Mouse (Mus musculus): Measurements from ENCODE around the gene Spats1.

Spats1 gene

DNA sequence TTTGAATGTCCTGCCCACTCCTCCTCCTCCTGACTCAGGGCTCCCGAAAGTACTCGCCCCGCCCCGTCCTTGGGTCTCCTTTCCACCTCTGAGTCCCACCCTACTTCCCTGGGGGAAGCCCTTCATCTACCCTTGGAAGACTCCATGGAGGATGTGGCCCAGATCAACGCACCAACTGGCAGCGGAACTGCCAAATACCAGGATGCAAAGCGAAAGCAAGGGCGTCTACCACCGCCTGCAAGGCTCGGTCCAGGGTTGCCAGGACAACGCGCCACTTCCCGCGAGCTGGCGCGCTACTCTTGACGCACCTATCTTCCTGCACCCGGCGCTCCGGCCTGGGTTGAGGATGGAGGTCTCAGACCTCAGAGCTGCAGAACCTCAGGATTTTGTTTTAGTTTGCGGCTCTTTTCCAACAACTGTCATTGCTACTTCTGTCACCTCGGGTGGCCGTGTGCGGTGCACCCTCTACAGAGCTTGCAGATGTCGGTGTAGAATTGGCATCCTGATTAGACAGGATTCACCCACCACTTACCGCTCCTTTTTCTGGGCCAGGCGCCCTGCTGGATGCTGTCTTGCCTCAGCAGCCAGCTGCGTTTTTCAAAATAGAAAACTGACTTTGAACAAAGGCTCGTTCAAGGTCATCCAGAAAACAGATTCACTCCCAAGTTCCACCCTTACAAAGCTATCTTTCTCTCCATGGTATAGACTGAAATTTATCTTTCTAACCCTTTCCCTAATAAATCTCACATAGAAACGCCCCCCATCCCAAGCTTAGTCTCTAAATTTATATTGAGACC lies at the start of gene Spats1:
Spats1 (minus strand) TSS at position 747 of the 797 bp plus-strand sequence.
- DNase-seq (ENCODE audit: low spot score in 2 of 2): peak in 1 of 2 experiments; percentile 39

GRCm38 (mm10) chr17:45524961-45525360 lies 49.7 kb upstream of the Spats1 start:
- no peak for DNase-seq (ENCODE audit: low spot score in 2 of 2)

GRCm38 (mm10) chr17:45523263-45523662 lies 48.0 kb upstream of the Spats1 start, which contains the start of gene Tcte1:
Gene Tcte1 (plus strand): TSS chr17:45523434.
- no peak for DNase-seq (ENCODE audit: low spot score in 2 of 2)

DNA sequence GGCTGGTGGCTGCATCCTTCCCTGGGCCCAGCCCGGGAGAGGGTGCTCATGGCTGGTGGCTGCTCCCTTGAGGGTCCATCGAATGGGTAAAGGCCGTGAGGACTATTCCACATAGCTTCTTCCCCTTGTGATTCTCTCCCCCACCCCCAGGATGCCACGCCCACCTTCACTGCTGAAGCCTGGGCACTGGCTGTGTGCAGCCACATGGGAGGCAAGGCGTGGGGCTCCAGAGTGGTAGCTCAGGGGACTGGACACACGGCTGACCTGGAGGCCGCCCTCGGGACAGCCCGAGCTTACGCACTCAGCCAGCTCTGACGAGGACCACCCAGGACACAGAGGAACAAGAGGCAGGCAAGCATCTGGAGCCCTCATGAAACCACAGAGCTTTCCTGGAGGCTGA lies 44.9 kb upstream of the Spats1 start:
- no peak for DNase-seq (ENCODE audit: low spot score in 2 of 2)

GRCm38 (mm10) chr17:45518766-45519475 lies 43.7 kb upstream of the Spats1 start:
- DNase-seq (ENCODE audit: low spot score in 2 of 2): no peak

- no peak for DNase-seq (ENCODE audit: low spot score in 2 of 2)
These were observed 42.5 kb upstream of the Spats1 start for GRCm38 (mm10) chr17:45517549-45518215.

DNA sequence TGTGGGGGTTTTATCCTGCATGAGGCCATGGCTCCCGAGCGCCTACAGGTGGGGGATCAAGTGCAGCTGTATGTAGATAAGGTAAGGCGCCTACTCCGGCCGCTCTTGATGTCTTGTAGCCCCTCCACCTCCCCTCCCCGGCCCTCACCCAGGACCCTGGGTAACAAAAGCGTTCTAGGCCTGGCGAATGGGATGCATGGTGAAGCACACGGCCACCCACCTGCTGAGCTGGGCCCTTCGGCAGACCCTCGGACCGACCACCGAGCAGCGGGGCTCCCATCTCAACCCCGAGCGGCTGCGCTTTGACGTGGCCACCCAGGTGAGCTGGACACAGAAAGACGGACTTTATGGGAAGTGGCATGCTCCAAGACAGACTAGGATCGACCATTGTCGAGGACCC lies 41.9 kb upstream of the Spats1 start:
- no peak for DNase-seq (ENCODE audit: low spot score in 2 of 2)

GRCm38 (mm10) chr17:45516488-45516887 lies 41.3 kb upstream of the Spats1 start:
- DNase-seq (ENCODE audit: low spot score in 2 of 2): peak; percentile 48 to 75

- DNase-seq (ENCODE audit: low spot score in 2 of 2): no peak
These were observed 40.6 kb upstream of the Spats1 start for GRCm38 (mm10) chr17:45515806-45516205.

DNA sequence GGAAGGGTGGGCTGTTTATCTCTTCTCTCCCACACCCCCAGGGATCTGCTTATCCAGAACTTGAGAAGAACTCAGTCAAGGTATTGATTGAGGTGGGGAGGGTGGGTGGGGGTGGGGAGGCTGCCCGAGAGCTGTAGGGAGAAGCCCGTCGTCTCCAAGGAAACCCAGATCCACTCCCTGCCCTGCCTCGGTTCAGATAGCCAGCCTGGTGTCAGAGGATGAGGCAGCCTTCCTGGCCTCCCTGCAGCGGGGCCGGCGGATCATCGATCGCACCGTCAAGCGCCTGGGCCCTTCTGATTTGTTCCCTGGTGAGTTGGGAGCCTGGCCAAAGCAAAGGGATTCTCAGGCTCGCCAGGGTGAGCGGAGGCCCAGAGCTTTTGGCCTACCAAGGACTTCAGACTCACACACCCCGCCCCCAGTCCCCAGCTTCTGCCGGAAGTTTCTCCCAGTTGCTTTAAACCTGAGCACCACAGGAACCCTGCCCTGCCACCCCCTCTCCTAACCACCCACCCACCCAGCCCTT lies 40.0 kb upstream of the Spats1 start:
- no peak for DNase-seq (ENCODE audit: low spot score in 2 of 2)

GRCm38 (mm10) chr17:45511757-45512156 lies 36.5 kb upstream of the Spats1 start:
- DNase-seq (ENCODE audit: low spot score in 2 of 2): no peak

- no peak for DNase-seq (ENCODE audit: low spot score in 2 of 2)
These were observed 35.7 kb upstream of the Spats1 start for GRCm38 (mm10) chr17:45510871-45511270.

DNA sequence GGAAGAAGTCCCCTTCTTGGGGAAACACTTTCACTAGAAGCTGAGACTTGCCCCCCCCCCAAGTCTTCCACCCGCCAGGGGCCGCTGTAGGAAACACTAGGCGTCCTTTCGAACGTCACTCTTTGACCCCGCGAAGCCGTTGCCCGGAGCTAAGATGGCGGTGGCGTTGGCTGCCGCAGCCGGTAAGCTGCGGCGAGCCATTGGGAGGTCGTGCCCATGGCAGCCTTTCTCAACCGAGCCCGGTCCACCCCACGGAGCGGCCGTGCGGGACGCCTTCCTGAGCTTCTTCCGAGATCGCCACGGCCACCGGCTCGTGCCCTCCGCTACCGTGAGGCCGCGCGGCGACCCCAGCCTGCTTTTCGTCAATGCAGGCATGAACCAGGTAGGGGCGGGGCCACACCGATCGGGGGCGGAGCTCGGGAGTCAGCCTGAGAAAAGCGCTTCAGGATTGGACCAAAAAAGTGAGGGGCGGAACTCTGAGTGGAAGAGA lies 31.5 kb upstream of the Spats1 start, which contains the start of gene Aars2:
Aars2 (plus strand) TSS at position 142 of the 490 bp plus-strand sequence.
- peak; percentile 86 to 95 for DNase-seq (ENCODE audit: low spot score in 2 of 2)

GRCm38 (mm10) chr17:45505941-45506465 lies 30.8 kb upstream of the Spats1 start:
- DNase-seq (ENCODE audit: low spot score in 2 of 2): no peak

- no peak for DNase-seq (ENCODE audit: low spot score in 2 of 2)
These were observed 28.2 kb upstream of the Spats1 start for GRCm38 (mm10) chr17:45503301-45503973.

GRCm38 (mm10) chr17:45502324-45502723 lies 27.1 kb upstream of the Spats1 start:
- no peak for DNase-seq (ENCODE audit: low spot score in 2 of 2)

GRCm38 (mm10) chr17:45500981-45501380 lies 25.8 kb upstream of the Spats1 start:
- no peak for DNase-seq (ENCODE audit: low spot score in 2 of 2)

GRCm38 (mm10) chr17:45499516-45499915 lies 24.3 kb upstream of the Spats1 start:
- DNase-seq (ENCODE audit: low spot score in 2 of 2): no peak

- DNase-seq (ENCODE audit: low spot score in 2 of 2): no peak
These were observed 23.2 kb upstream of the Spats1 start for GRCm38 (mm10) chr17:45498397-45498796.

GRCm38 (mm10) chr17:45495398-45495797 lies 20.2 kb upstream of the Spats1 start:
- no peak for DNase-seq (ENCODE audit: low spot score in 2 of 2)

- no peak for DNase-seq (ENCODE audit: low spot score in 2 of 2)
These were observed 15.4 kb upstream of the Spats1 start for GRCm38 (mm10) chr17:45490532-45491154.
